Mouse (Mus musculus) kidney, adult 9 months (tissue): Measurements from ENCODE around the gene Iqcb1.
"Not testable (repeated sequence)": the region's sequence is repeated elsewhere in the genome, so short reads cannot be mapped to it uniquely, and the experiment has no call there.

ENCODE experiments used
- DNase-seq: peaks from one replicate; pipeline ENCODE4 v3.0.0; 2022

Iqcb1 gene

GRCm38 (mm10) chr16:36828054-36828786, at the start of gene Iqcb1:
Gene Iqcb1 (plus strand): TSS chr16:36828385.
- DNase-seq: peak; percentile 85

DNA sequence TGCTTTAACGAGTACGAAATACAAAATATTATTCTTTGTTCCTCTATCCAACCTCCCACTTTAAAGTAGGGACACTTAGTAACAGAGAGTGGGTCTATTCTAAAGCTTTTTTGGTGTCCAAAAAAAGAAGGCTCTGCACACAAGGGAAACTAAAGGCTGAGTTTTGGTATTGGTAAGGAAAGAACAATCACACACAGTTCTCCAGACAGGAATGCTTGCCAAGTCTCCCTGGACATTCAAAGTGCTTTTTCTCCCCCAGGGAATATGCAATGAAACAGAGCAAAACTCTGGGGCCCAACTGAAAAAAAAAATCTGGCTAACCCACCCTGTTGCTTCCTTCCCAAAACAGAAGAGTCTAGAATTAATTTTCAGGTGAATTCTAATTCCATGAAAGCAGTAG, 44.0 kb upstream of the Iqcb1 start:
- peak; percentile 43 for DNase-seq

- DNase-seq: peak; percentile 68
Observed at GRCm38 (mm10) chr16:36784594-36785313, 43.4 kb upstream of the Iqcb1 start, which contains the start of gene Slc15a2. Gene Slc15a2 (minus strand): TSS chr16:36784962.

- peak; percentile 84 for DNase-seq
Observed at GRCm38 (mm10) chr16:36786466-36786865, 41.7 kb upstream of the Iqcb1 start.

- no peak for DNase-seq
Observed at GRCm38 (mm10) chr16:36790166-36790565, 38.0 kb upstream of the Iqcb1 start.

- no peak for DNase-seq
Observed at GRCm38 (mm10) chr16:36794976-36795375, 33.2 kb upstream of the Iqcb1 start.

DNA sequence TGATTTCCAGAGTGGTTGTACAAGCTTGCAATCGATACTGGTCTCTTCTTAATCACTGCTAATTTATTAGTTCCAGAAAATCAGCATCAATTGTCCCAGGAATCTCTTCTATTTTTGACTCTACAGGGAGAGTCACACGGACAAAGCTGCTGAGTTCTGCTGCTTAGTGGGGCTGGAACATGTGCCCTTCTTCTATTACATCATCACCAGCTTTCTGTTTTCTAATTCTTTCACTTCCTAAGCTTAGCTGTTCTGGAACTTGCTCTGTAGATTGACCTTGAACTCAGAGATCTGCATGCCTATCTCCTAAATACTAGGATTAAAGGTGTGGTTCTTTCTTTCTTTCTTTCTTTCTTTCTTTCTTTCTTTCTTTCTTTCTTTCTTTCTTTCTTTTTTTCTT, 29.9 kb upstream of the Iqcb1 start:
- no peak for DNase-seq

DNA sequence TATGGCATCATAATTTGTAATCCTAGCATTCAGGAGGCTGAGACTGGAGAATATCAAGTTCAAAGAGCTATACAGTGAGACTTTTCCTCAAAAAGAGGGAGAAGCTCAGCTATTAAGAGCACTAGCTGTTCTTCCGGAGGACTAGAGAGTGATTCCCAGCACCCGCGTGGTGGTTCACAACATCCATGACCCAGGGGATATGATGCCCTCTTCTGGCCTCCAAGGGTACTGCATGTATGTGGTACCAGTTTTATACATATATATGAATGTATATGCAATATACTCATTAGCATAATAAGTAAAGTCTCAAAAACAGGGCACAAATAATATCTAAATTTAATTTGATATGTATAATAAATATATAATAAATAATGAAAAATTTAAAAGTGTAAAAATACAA, 25.8 kb upstream of the Iqcb1 start:
- no peak for DNase-seq

DNA sequence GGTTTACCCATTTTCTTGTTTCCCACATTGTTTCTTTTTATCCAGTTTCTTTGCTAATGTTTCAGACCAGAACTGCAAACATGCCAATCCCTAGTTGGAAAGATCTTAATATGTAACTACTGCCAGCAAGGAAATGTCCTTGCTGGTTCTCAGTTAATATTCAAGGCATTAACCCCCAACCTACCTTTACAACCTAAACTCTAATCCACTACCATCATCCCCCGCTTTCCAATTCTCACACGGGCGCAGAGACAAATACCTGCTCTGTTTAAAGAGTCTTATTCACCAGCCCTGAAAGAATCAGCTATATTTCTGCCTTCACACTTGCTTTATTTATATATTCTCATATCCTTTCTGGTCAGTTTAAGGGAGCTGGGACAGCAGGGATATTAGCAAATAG, 19.6 kb upstream of the Iqcb1 start:
- DNase-seq: peak; percentile 82

DNA sequence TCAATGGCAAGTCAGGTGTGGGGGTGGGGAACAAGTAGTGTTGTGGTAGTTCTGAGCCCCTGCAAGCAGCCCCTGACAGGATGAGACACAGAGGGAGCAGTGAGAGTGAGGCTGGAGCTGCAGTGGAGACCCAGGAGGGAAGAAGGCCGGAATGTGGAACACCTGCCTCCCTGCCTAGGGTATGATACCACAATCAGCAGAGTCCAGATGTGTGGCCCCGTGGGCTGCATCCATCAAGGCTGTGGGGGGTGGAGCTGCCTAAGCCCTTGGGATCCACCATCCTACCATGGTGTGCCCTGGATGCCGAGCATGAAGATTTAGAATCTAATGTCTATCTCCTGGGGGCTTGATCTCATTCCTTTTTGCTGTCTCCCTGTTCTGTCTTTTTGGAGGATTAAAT, 14.5 kb upstream of the Iqcb1 start:
- DNase-seq: no peak

GRCm38 (mm10) chr16:36816916-36817315, 11.3 kb upstream of the Iqcb1 start:
- DNase-seq: no peak

DNA sequence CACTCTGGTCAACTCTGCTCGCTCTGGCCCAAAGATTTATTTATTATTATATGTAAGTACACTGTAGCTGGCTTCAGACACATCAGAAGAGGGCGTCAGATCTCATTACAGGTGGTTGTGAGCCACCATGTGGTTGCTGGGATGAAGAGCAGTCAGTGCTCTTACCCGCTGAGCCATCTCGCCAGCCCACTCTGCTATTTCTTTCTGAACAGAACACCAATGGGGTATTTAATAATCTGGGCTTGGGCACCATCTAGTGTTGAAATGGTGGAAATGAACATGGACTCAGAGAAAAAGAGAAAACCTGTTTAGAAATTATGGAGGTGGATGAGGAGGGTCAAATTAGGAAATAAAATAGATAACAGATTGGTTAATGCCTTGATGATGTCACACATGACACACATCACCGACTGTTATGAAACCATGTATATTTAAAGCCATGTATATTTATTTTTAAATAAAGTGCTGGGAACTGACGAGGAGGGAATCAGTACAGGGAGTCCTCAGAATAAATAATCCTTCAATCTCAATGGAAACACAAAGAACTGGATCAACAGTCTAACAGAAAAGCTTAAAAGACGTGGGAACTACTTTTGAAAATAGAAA, 10.8 kb upstream of the Iqcb1 start:
- DNase-seq: peak; percentile 93

- DNase-seq: no peak
Observed at GRCm38 (mm10) chr16:36820016-36820415, 8.2 kb upstream of the Iqcb1 start.

- no peak for DNase-seq
Observed at GRCm38 (mm10) chr16:36820747-36821146, 7.4 kb upstream of the Iqcb1 start.

DNA sequence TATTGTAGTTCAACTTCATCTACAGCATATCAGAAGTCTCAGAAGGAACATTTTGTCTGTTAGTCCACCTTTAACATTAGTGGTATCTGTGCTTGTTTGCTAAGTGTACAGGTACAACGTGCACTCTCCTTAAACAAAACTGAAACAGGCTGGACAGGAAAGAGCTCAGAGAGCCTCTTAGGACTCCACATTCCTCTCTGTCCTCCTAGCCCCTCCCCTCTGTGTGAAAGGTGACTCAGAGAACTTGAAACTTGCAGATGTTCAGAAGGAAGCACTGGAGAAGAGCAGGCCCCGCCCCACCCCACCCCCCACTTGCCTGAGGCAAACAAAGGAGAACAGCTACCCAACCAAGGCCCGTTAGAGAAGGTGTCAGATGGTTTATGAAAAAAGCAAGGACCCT, 6.7 kb upstream of the Iqcb1 start:
- no peak for DNase-seq

DNA sequence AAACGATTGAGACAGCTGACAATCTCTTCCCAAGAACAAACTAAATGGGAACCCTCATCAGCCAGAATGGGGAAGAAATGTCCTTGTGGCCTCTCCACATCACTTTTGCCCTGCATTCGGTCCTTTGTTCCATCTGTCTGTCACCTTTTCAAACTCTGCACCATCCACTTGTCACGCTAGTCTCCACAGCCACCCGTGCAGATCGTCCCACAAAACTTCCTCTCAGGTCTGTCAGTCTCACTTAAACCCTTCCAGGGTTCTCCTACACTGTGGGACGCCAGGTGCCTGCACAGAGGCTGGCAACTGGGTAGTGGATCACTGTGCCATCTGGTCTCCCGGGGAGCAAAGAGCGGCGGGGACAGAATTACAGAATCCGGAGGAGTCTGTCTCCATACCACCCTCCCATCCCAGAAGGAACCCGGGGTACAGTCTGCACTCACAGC, 553 bp upstream of the Iqcb1 start:
- DNase-seq: no peak

DNA sequence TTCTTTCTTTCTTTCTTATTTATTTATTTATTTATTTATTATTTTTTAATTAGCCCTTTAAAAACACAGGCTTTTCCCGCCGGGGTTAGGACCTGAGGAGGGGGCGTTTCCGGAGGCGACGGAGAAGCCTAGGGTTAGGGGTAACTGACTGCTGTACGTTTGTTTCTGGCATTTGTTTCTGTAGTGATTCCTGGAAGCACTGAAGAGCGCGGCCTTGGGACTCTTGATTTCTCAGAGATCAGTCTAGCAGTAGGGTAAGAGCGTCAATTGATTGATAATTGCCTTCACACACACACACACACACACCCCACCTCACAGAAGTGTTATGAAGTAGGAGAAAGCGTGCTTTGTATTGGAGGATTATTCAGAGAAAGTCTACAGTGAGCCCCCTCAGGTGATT, 635 bp downstream of the Iqcb1 start:
- no peak for DNase-seq

- not testable (repeated sequence) for DNase-seq
Observed at GRCm38 (mm10) chr16:36846894-36847293, 18.7 kb downstream of the Iqcb1 start.

GRCm38 (mm10) chr16:36851202-36851601, 23.0 kb downstream of the Iqcb1 start:
- DNase-seq: no peak

DNA sequence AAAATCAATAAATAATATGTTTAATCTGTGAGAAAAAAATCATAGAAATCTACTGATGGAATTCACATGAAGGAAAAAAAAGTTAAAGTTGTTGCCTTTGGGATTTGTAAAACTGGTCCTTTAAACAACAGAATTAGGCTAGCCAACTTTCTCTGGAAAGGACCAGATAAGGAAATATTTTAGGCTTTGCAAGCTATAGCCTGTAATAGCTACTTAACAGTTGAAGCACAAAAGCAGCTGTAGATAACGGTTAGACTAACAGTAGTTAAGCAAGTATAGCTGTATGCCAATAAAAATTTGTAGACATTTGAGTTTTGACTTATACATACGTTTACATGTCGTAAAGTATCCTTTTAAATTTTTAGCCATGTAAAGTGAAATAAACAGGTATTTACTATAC, 35.4 kb downstream of the Iqcb1 start:
- DNase-seq: no peak

- DNase-seq: no peak
Observed at GRCm38 (mm10) chr16:36869442-36869841, 41.3 kb downstream of the Iqcb1 start.

- DNase-seq: peak; percentile 100
Observed at GRCm38 (mm10) chr16:36874583-36875275, 46.5 kb downstream of the Iqcb1 start, which contains the start of the genes Eaf2 and Golgb1. Gene Eaf2 (minus strand): TSS chr16:36875003. Gene Golgb1 (plus strand): TSS chr16:36875140.

GRCm38 (mm10) chr16:36875276-36875851, 47.2 kb downstream of the Iqcb1 start:
- peak; percentile 62 for DNase-seq
